Mouse (Mus musculus) kidney, embryonic 14.5 days (tissue): ENCODE measurements around the gene Sgf29. TPM values are rescaled to one million over a fixed set of nuclear protein-coding genes. Genes with fewer than 3 reads are reported as not detected.

Experiments
- ATAC-seq: fragments of 200-750 bp; cut with Nextera tagmentation; 2 replicates; pipeline ENCODE4 v1.8.0; 2017; ENCODE audit warnings: moderate number of reproducible peaks, mild to moderate bottlenecking, moderate TSS enrichment, moderate library complexity; ENCODE audit not compliant: low FRiP score, low TSS enrichment
- H3K27ac ChIP-seq: fragments of 300-500 bp; sonication (generic); 2 replicates; pipeline ENCODE4 v1.5.1; 2014; ENCODE audit warnings: low read depth, mild to moderate bottlenecking, low read length, moderate library complexity, mixed read lengths
- H3K27me3 ChIP-seq: fragments of 300-500 bp; sonication (generic); 2 replicates; pipeline ENCODE4 v1.6.1; 2014; ENCODE audit warnings: mild to moderate bottlenecking, low read length; ENCODE audit not compliant: control insufficient read depth, insufficient read depth
- H3K36me3 ChIP-seq: fragments of 300-500 bp; sonication (generic); 2 replicates; pipeline ENCODE4 v1.6.1; 2014; ENCODE audit warnings: low read length, mixed read lengths; ENCODE audit not compliant: control insufficient read depth, insufficient read depth
- H3K4me1 ChIP-seq: fragments of 300-500 bp; sonication (generic); 2 replicates; pipeline ENCODE4 v1.6.1; 2014; ENCODE audit warnings: low read length, mixed read lengths; ENCODE audit not compliant: control insufficient read depth, insufficient read depth
- H3K4me2 ChIP-seq: fragments of 300-500 bp; sonication (generic); replicated peaks from 2 replicates; pipeline ENCODE4 v1.6.1; 2014; ENCODE audit warnings: low read depth, mild to moderate bottlenecking, low read length
- H3K4me3 ChIP-seq: fragments of 300-500 bp; sonication (generic); 2 replicates; pipeline ENCODE4 v1.5.1; 2014; ENCODE audit warnings: mild to moderate bottlenecking, low read length
- H3K9ac ChIP-seq: fragments of 300-500 bp; sonication (generic); 2 replicates; pipeline ENCODE4 v1.6.1; 2014; ENCODE audit warnings: low read depth, mild to moderate bottlenecking, low read length, moderate library complexity
- H3K9me3 ChIP-seq: fragments of 300-500 bp; sonication (generic); 2 replicates; pipeline ENCODE4 v1.6.1; 2016; ENCODE audit warnings: low read length; ENCODE audit not compliant: control insufficient read depth
- WGBS: fragments of 180-500 bp; shearing (Covaris S2); extraction: QIAGEN DNeasy Blood & Tissue Kit; methylation state at CpG from one replicate; pipeline ENCODE4 v1.1.7; 2014; 5-methylcytosine and 5-hydroxymethylcytosine counted together
- polyA plus RNA-seq: library from polyadenylated mRNA; unstranded; fragments of >200 nt; fragmentation: Nextera tagmentation; extraction: Ambion mirVana; gene quantifications from 2 replicates; pipeline ENCODE4 v1.2.1, GENCODE M21; 2014

Sgf29 gene
- polyA plus RNA-seq, 1 experiment from 2014 or later: 35.6 TPM

DNA sequence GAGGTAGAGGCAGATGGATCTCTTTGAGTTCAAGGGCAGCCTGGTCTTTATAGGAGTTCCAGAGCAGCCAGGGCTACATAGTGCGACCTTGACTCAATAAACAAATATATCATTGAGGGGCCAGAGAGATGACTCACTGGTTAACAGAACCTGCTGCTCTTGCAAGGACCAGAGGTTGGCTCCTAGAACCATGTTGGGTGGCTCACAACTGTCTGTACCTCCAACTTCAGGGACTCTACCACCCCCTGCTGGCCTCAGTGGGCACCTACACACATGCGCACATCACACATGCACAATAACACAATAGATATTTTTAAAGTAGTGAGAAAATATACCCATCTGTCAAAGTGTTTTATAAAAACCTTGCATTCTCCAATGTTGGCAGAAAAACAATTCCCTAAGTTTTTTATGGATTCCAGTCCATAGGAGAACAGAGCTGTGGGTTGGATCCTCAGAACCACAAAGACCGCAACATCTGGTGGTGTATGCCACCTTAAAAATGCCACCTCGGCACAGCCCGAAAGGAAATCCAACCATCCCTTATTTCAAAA lies 69.8 kb downstream of the Sgf29 start:
- Histone ChIP-seq H3K9me3 (peaks cover 2% of the 10 kb centered on the region; the same call in 1 of the 2 replicates), H3K27ac (no peak overlapping the region), H3K27me3 (no peaks in the 10 kb centered on the region), H3K4me2 (no peak overlapping the region), H3K4me1 (no peaks in the 10 kb centered on the region), H3K9ac (no peak overlapping the region), H3K4me3 (no peak overlapping the region), H3K36me3 (no peaks in the 10 kb centered on the region)
- WGBS: 96% methylated on average over 5 of the region's 5 CpGs
- ATAC-seq: no peak

DNA sequence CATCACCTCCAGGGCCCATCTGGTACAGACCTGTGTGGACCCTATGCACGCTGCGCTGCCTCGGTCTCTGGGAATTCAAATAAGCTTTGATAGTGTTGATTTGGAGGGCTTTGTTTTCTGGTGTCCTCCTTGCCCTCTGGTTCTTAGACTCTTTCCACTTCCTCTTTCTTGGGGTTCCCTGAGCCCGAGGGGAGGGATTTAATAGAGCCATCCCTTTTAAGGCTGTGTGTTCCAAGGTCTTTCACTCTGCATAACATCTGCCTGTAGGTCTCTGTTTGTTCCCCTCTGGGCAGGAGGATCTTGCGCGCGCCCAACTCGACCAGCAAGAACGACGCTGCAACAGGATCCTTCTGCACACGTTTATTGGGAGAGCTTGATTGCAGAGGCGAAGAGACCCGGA lies 72.5 kb downstream of the Sgf29 start:
- H3K27ac ChIP-seq: no peak overlapping the region
- H3K4me2 ChIP-seq: no peak overlapping the region
- 91% methylated on average over 13 of the region's 13 CpGs for WGBS
- H3K4me3 ChIP-seq: no peak overlapping the region
- no peaks in the 10 kb centered on the region for H3K27me3 ChIP-seq
- no peaks in the 10 kb centered on the region for H3K4me1 ChIP-seq
- no peaks in the 10 kb centered on the region for H3K36me3 ChIP-seq
- peaks cover 2% of the 10 kb centered on the region; the same call in 1 of the 2 replicates for H3K9me3 ChIP-seq
- no peak overlapping the region for H3K9ac ChIP-seq
- no peak for ATAC-seq

Other genes with a start within 250 kb of the Sgf29 start
- gene Cd19, start 234.4 kb upstream of the Sgf29 start, polyA plus RNA-seq: not detected in 2 replicates
- gene Rabep2, start 220.6 kb upstream of the Sgf29 start, polyA plus RNA-seq: 24.8 and 30.5 TPM in 2 replicates
- 1.3 and 1.6 TPM in 2 replicates for gene Atp2a1, start 186.2 kb upstream of the Sgf29 start, polyA plus RNA-seq
- gene Sh2b1, start 173.9 kb upstream of the Sgf29 start, polyA plus RNA-seq: 36.9 and 47.1 TPM in 2 replicates
- 145 and 159 TPM in 2 replicates for gene Tufm, start 161.9 kb upstream of the Sgf29 start, polyA plus RNA-seq
- 39.9 and 59.7 TPM in 2 replicates for gene Atxn2l, start 145.9 kb upstream of the Sgf29 start, polyA plus RNA-seq
- gene Eif3c, start 82.9 kb upstream of the Sgf29 start, polyA plus RNA-seq: 174 and 207 TPM in 2 replicates
- gene Apobr, start 64.4 kb upstream of the Sgf29 start, polyA plus RNA-seq: 0.38 and 0.39 TPM in 2 replicates
- gene Cln3, start 63.5 kb upstream of the Sgf29 start, polyA plus RNA-seq: 29.8 and 30.4 TPM in 2 replicates
- not detected in 2 replicates for gene Il27, start 54.4 kb upstream of the Sgf29 start, polyA plus RNA-seq
- gene Nupr1, start 18.4 kb upstream of the Sgf29 start, polyA plus RNA-seq: 2.4 and 2.6 TPM in 2 replicates
- gene Sult1a1, start 27.1 kb downstream of the Sgf29 start, polyA plus RNA-seq: 5.2 and 6.3 TPM in 2 replicates
- 145 and 184 TPM in 2 replicates for gene Bola2, start 46.1 kb downstream of the Sgf29 start, polyA plus RNA-seq
- 7.7 and 8.1 TPM in 2 replicates for gene Slx1b, start 46.5 kb downstream of the Sgf29 start, polyA plus RNA-seq
- gene Coro1a, start 58.5 kb downstream of the Sgf29 start, polyA plus RNA-seq: 18.3 and 19.6 TPM in 2 replicates
- 55.0 and 79.2 TPM in 2 replicates for gene Mapk3, start 110.3 kb downstream of the Sgf29 start, polyA plus RNA-seq
- 2.0 and 2.6 TPM in 2 replicates for gene Gdpd3, start 117.0 kb downstream of the Sgf29 start, polyA plus RNA-seq
- 87.5 and 94.5 TPM in 2 replicates for gene Ypel3, start 127.6 kb downstream of the Sgf29 start, polyA plus RNA-seq
- gene Tbx6, start 132.2 kb downstream of the Sgf29 start, polyA plus RNA-seq: 0.24 and 0.36 TPM in 2 replicates
- gene Ppp4c, start 143.2 kb downstream of the Sgf29 start, polyA plus RNA-seq: 294 and 371 TPM in 2 replicates
- gene Fam57b, start 148.4 kb downstream of the Sgf29 start, polyA plus RNA-seq: 0.15 TPM in 1 of 2 replicates, not detected in the other
- gene 4930451I11Rik, start 182.3 kb downstream of the Sgf29 start, polyA plus RNA-seq: not detected in 2 replicates
- 7.2 and 8.8 TPM in 2 replicates for gene Doc2a, start 198.1 kb downstream of the Sgf29 start, polyA plus RNA-seq
- gene Hirip3, start 212.7 kb downstream of the Sgf29 start, polyA plus RNA-seq: 22.8 and 23.5 TPM in 2 replicates
- 92.4 and 94.0 TPM in 2 replicates for gene Ino80e, start 213.1 kb downstream of the Sgf29 start, polyA plus RNA-seq
- 24.9 and 29.2 TPM in 2 replicates for gene Taok2, start 235.4 kb downstream of the Sgf29 start, polyA plus RNA-seq